Comparison of ENCODE assay signal across 17 mouse cellular contexts in the genomic region with DNA sequence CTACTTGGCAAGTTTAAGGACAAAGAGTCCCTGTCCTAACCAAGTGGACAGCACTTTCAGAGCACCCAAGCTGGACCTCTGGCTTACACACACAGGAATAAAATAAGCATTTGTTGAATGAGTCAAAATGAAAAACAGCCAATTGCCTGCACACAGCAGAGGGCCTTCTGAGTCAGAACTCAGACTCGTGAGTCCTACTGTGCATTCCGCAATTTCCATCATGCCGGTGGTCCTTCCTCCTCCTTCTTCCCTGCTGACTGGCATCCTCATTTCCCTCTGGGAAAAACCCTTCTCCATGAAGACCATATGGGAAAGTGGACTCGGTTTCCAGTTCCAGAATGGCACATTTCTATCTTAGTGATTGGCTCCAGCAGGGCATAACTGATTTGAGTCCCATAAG.
"Had no signal": no experiment of that assay in that cellular context is flagged by ENCODE, and none has a peak within 500 bp of the region (broad histone marks: within the 10 kb centered on the region; RNA-seq: fewer than 3 reads in every experiment).

No protein-coding gene starts in this region.

- DNase-seq: lung, adult 18-20 months; lung, embryonic 14.5 days; lung, postnatal 10 days; lung, postnatal 4 days; retina, postnatal 1 day; right cerebral cortex, adult 18-20 months; right cerebral cortex, postnatal 25 days; right cerebral cortex, postnatal 4 days; spleen, adult 18-20 months; thymus, adult 18-20 months; thymus, postnatal 14 days; thymus, postnatal 36 days had no signal

- H3K27me3 ChIP-seq: midbrain, embryonic 13.5 days; midbrain, embryonic 15.5 days; neural tube, embryonic 12.5 days had no signal

- H3K9ac ChIP-seq: lung, embryonic 14.5 days; midbrain, embryonic 13.5 days; midbrain, embryonic 15.5 days; neural tube, embryonic 12.5 days had no signal

- H3K27ac ChIP-seq: midbrain, embryonic 10.5 days; midbrain, embryonic 13.5 days; midbrain, embryonic 15.5 days; neural tube, embryonic 12.5 days had no signal

- H3K4me2 ChIP-seq: lung, embryonic 14.5 days; midbrain, embryonic 13.5 days; midbrain, embryonic 15.5 days; neural tube, embryonic 12.5 days had no signal

- H3K36me3 ChIP-seq: midbrain, embryonic 10.5 days; midbrain, embryonic 13.5 days; midbrain, embryonic 15.5 days; neural tube, embryonic 12.5 days had no signal

- ATAC-seq: midbrain, embryonic 13.5 days; midbrain, embryonic 15.5 days had no signal

- H3K9me3 ChIP-seq: midbrain, embryonic 10.5 days; midbrain, embryonic 13.5 days; midbrain, embryonic 15.5 days; neural tube, embryonic 12.5 days had no signal

- H3K4me3 ChIP-seq: midbrain, embryonic 10.5 days; midbrain, embryonic 13.5 days; midbrain, embryonic 15.5 days; myocyte; neural tube, embryonic 12.5 days had no signal
